Mouse (Mus musculus) E14TG2a.4 (cell line): ENCODE measurements around the gene Tnfrsf13c.

Experiments
- H3K27me3 ChIP-seq: 2 replicates; pipeline ENCODE4 v1.6.1; 2014; ENCODE audit warnings: low read length, control low read depth; ENCODE audit not compliant: insufficient read depth
- H3K36me3 ChIP-seq: 2 replicates; pipeline ENCODE4 v1.6.1; 2014; ENCODE audit warnings: low read length, control low read depth; ENCODE audit not compliant: insufficient read depth
- H3K4me1 ChIP-seq: replicated peaks from 2 replicates; pipeline ENCODE4 v1.6.1; 2014; ENCODE audit warnings: low read depth, low read length, control low read depth
- H3K4me3 ChIP-seq: replicated peaks from 2 replicates; pipeline ENCODE4 v1.5.1; 2014; ENCODE audit warnings: mild to moderate bottlenecking, low read length
- H3K9me3 ChIP-seq: 2 replicates; pipeline ENCODE4 v1.6.1; 2014; ENCODE audit warnings: low read length, control low read depth
- CTCF ChIP-seq: conservative IDR thresholded peaks from 2 replicates; pipeline ENCODE4 v1.5.1; 2014; ENCODE audit warnings: low read length
- NANOG ChIP-seq: IDR thresholded peaks from 2 replicates; pipeline ENCODE4 v1.6.1; 2014; ENCODE audit warnings: borderline replicate concordance, low read length, mixed read lengths
- POU5F1 ChIP-seq: IDR thresholded peaks from 2 replicates; pipeline ENCODE4 v1.6.1; 2014; ENCODE audit warnings: low read length, borderline replicate concordance

Tnfrsf13c gene

DNA sequence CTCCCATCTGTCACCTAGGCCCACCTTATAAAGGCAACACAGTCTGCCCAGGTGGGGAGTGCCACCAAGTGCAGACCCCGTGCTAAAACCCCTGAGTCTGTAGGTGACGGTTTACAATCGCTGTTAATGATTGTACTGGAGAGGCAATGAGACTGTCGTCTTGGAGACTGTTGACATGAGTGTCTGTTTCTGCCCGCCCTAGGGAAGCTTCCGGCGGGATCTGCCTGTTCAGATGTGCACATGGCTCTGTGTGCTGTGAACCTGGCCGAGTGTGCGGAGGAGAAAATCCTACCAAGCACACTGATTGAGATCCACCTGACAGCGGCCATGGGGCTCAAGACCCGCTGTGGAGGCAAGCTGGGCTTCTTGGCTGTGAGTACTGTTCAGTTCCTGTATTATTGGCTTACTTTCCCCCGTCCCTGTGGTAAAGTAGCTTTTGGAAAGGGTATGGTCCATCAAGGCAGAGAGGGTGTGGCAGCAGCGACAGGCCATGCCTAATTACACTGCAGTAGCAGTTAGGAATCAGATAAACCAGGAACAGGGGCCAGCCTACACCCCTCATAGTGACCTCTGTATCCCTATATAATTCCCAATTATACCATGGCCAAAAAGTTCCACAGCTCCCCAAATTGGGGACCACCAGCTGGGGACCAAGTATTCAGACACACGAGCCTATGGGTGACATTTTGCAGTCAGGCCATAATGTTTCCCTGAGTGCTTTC lies 38.9 kb downstream of the Tnfrsf13c start:
- Histone ChIP-seq H3K27me3 (no peaks in the 10 kb centered on the region), H3K36me3 (peaks cover 97% of the 10 kb centered on the region), H3K4me1 (peaks cover 80% of the 10 kb centered on the region), H3K9me3 (peaks cover 7% of the 10 kb centered on the region; the same call in 1 of the 2 replicates), H3K4me3 (0 out of 2 replicates have a peak overlapping the region, but pooled peaks have one; percentile 17)
- TF ChIP-seq CTCF = no peak
- TF ChIP-seq POU5F1 = no peak
- TF ChIP-seq NANOG = no peak

DNA sequence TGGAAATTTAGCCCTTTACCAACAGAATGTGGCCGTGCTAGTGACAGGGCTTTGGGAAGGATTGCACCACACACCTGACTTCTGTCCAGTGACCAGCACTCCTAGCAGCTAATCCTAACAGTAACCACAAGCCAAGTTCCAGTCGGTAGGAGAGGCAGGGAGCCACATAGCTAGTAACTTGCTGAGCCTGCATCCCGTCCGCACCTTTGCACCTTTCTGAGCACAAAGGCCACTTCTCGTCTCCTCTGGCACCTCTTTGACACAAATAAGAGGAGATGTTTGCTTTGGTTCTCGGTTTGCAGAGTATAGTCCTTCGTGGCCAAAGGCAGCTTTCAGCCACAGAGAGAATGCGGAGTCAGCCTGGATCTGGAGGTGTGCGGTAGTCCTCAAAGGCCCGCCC lies 39.5 kb downstream of the Tnfrsf13c start:
- peaks cover 11% of the 10 kb centered on the region; the same call in 1 of the 2 replicates for H3K9me3 ChIP-seq
- 0 out of 2 replicates have a peak overlapping the region, but pooled peaks have one; percentile 17 for H3K4me3 ChIP-seq
- H3K4me1 ChIP-seq = peaks cover 74% of the 10 kb centered on the region
- H3K27me3 ChIP-seq = no peaks in the 10 kb centered on the region
- peaks cover 97% of the 10 kb centered on the region for H3K36me3 ChIP-seq
- TF ChIP-seq POU5F1 (no peak), CTCF (no peak), NANOG (no peak)

DNA sequence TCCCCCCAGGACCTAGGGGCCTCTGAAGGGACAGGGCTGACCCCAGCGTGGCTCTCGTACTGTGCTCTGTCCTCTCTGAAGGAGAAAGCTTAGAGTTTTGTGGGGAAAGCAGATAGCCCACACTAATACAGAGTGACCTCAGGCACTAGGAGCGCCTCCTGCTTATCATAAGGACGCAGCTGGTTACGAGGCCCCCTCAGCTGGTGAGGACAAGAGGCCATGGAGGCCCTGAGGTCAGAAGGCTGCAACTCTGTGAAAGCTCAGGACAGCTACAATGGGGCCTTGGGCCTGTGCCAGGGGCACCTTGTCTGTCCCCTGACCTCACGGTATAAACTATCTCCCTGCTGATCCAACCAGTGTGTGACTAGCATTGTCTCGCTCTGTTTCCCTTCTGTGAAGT lies 40.0 kb downstream of the Tnfrsf13c start:
- peaks cover 14% of the 10 kb centered on the region; the same call in 1 of the 2 replicates for H3K9me3 ChIP-seq
- H3K4me3 ChIP-seq = no peak overlapping the region
- peaks cover 70% of the 10 kb centered on the region for H3K4me1 ChIP-seq
- TF ChIP-seq CTCF = no peak
- no peak for TF ChIP-seq NANOG
- no peak for TF ChIP-seq POU5F1
- H3K27me3 ChIP-seq = no peaks in the 10 kb centered on the region
- H3K36me3 ChIP-seq = peaks cover 97% of the 10 kb centered on the region

- Histone ChIP-seq H3K9me3 (peaks cover 14% of the 10 kb centered on the region; the same call in 1 of the 2 replicates), H3K36me3 (peaks cover 99% of the 10 kb centered on the region), H3K27me3 (no peaks in the 10 kb centered on the region), H3K4me3 (no peak overlapping the region), H3K4me1 (peaks cover 70% of the 10 kb centered on the region)
- no peak for TF ChIP-seq NANOG
- no peak for TF ChIP-seq CTCF
- no peak for TF ChIP-seq POU5F1
These were observed 40.6 kb downstream of the Tnfrsf13c start for GRCm38 (mm10) chr15:82183596-82183995.

GRCm38 (mm10) chr15:82182311-82182710 lies 41.9 kb downstream of the Tnfrsf13c start:
- Histone ChIP-seq H3K9me3 (peaks cover 14% of the 10 kb centered on the region; the same call in 1 of the 2 replicates), H3K4me1 (peaks cover 70% of the 10 kb centered on the region), H3K27me3 (no peaks in the 10 kb centered on the region), H3K4me3 (no peak overlapping the region), H3K36me3 (peaks cover 100% of the 10 kb centered on the region)
- TF ChIP-seq POU5F1 (no peak), CTCF (peak; percentile 70)

DNA sequence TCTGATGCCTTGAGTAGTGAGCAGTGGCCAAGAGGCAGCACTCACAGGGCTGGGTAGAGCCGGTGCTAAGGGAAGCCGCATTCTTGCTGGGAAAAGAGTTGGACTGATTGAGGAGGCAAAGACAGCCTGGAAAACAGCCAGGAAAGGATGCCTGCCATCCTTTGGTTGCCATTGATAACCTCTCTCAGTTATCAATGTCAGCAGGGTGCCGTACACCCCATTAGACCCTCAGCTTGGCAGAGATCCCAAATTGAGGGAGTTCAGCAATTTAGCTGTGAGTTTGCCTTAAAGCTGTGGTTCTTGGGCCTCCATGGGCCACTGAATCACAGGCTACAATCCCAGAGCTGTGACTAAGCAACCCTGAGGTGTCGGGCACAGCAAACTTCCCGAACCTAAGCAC lies 43.0 kb downstream of the Tnfrsf13c start:
- TF ChIP-seq CTCF (no peak), NANOG (no peak), POU5F1 (no peak)
- H3K36me3 ChIP-seq = peaks cover 100% of the 10 kb centered on the region
- H3K9me3 ChIP-seq = peaks cover 14% of the 10 kb centered on the region; the same call in 1 of the 2 replicates
- H3K4me3 ChIP-seq = no peak overlapping the region
- H3K4me1 ChIP-seq = peaks cover 70% of the 10 kb centered on the region
- H3K27me3 ChIP-seq = no peaks in the 10 kb centered on the region

GRCm38 (mm10) chr15:82177743-82178290 lies 46.4 kb downstream of the Tnfrsf13c start:
- no peak for TF ChIP-seq NANOG
- TF ChIP-seq POU5F1 = no peak
- no peak for TF ChIP-seq CTCF
- H3K36me3 ChIP-seq = peaks cover 98% of the 10 kb centered on the region
- H3K9me3 ChIP-seq = peaks cover 14% of the 10 kb centered on the region; the same call in 1 of the 2 replicates
- H3K27me3 ChIP-seq = no peaks in the 10 kb centered on the region
- H3K4me3 ChIP-seq = no peak overlapping the region
- peaks cover 44% of the 10 kb centered on the region for H3K4me1 ChIP-seq

GRCm38 (mm10) chr15:82175091-82175490 lies 49.1 kb downstream of the Tnfrsf13c start:
- Histone ChIP-seq H3K4me3 (no peak overlapping the region), H3K27me3 (no peaks in the 10 kb centered on the region), H3K36me3 (peaks cover 98% of the 10 kb centered on the region), H3K4me1 (peaks cover 62% of the 10 kb centered on the region), H3K9me3 (peaks cover 7% of the 10 kb centered on the region; the same call in 1 of the 2 replicates)
- no peak for TF ChIP-seq NANOG
- no peak for TF ChIP-seq CTCF
- TF ChIP-seq POU5F1 = no peak

GRCm38 (mm10) chr15:82172648-82173047 lies 51.5 kb downstream of the Tnfrsf13c start:
- no peak overlapping the region for H3K4me3 ChIP-seq
- no peak for TF ChIP-seq CTCF
- TF ChIP-seq NANOG = no peak
- no peak for TF ChIP-seq POU5F1
- peaks cover 71% of the 10 kb centered on the region for H3K4me1 ChIP-seq
- H3K27me3 ChIP-seq = no peaks in the 10 kb centered on the region
- H3K36me3 ChIP-seq = peaks cover 98% of the 10 kb centered on the region
- H3K9me3 ChIP-seq = no peaks in the 10 kb centered on the region
